Mouse (Mus musculus) spleen, adult 2 months (tissue): ENCODE results near the gene Wdr18.

Experiments used
- CTCF ChIP-seq: fragments of 200-500 bp; IDR thresholded peaks from 2 replicates; pipeline ENCODE4 v1.5.1; 2011; ENCODE audit warnings: mild to moderate bottlenecking, inconsistent platforms; ENCODE audit not compliant: insufficient read depth, insufficient read length, insufficient replicate concordance; ENCODE audit errors: extremely low read depth
- POLR2A ChIP-seq: fragments of 200-500 bp; IDR thresholded peaks from 2 replicates; pipeline ENCODE4 v1.6.1; 2011; ENCODE audit warnings: low read depth, low read length, inconsistent platforms

GRCm38 (mm10) chr10:79996272-79997033 lies 36.5 kb downstream of the Wdr18 start, which contains the start of gene Abca7:
- no peak for TF ChIP-seq POLR2A
- no peak for TF ChIP-seq CTCF
